Mouse (Mus musculus) MEL (cell line): ENCODE results near the gene Nanp.

ENCODE experiments used
- CHD1 ChIP-seq: IDR thresholded peaks from 2 replicates; pipeline ENCODE4 v1.6.1; 2012; ENCODE audit warnings: low read depth, mild to moderate bottlenecking, inconsistent platforms, low read length, improper control_type of control experiment
- CTCF ChIP-seq, 3 experiments: IDR thresholded peaks in 2 of 3; conservative IDR thresholded peaks in 1 of 3; 2 replicates each; pipeline ENCODE4 v1.5.1; 2011 to 2012; ENCODE audit warnings: low read length in 3 of 3, low read depth in 2 of 3, mild to moderate bottlenecking in 2 of 3, improper control_type of control experiment in 1 of 3, inconsistent platforms in 1 of 3, mixed read lengths in 1 of 3, moderate library complexity in 1 of 3; ENCODE audit not compliant: control insufficient read depth in 1 of 3, insufficient read depth in 1 of 3, poor library complexity in 1 of 3, severe bottlenecking in 1 of 3
- GABPA ChIP-seq: IDR thresholded peaks from 2 replicates; pipeline ENCODE4 v1.6.1; 2012; ENCODE audit warnings: low read depth, mild to moderate bottlenecking, inconsistent platforms, low read length, improper control_type of control experiment, moderate library complexity
- GATA1 ChIP-seq: IDR thresholded peaks from 2 replicates; pipeline ENCODE4 v1.6.1; 2011; ENCODE audit warnings: low read depth, low read length, improper control_type of control experiment
- RAD21 ChIP-seq: IDR thresholded peaks from 2 replicates; pipeline ENCODE4 v1.6.1; 2011; ENCODE audit warnings: mild to moderate bottlenecking, low read depth, low read length, improper control_type of control experiment
- SMC3 ChIP-seq: IDR thresholded peaks from 2 replicates; pipeline ENCODE4 v1.6.1; 2011; ENCODE audit warnings: low read depth, low read length, improper control_type of control experiment
- TAL1 ChIP-seq: IDR thresholded peaks from 2 replicates; pipeline ENCODE4 v1.6.1; 2012; ENCODE audit warnings: mild to moderate bottlenecking, inconsistent platforms, low read length, moderate library complexity, mixed read lengths
- TBP ChIP-seq: IDR thresholded peaks from 2 replicates; pipeline ENCODE4 v1.8.0; 2011; ENCODE audit warnings: low read depth, low read length, improper control_type of control experiment
- USF1 ChIP-seq: IDR thresholded peaks from 2 replicates; pipeline ENCODE4 v1.6.1; 2014; ENCODE audit warnings: low read depth, mild to moderate bottlenecking, inconsistent platforms, low read length, improper control_type of control experiment, moderate library complexity

GRCm38 (mm10) chr2:150995324-150995723, 43.9 kb downstream of the Nanp start:
- TF ChIP-seq TBP (no peak), SMC3 (no peak), RAD21 (no peak), GABPA (no peak), USF1 (no peak), CTCF (IDR thresholded peaks at IDR 0.05 in 2 of 3, conservative IDR thresholded peaks at IDR 0.05 in 1 of 3; ENCODE audit: control insufficient read depth in 1 of 3, insufficient read depth in 1 of 3, low read depth in 2 of 3, low read length in 3 of 3, poor library complexity in 1 of 3, severe bottlenecking in 1 of 3) (no peak), TAL1 (no peak), CHD1 (no peak), GATA1 (no peak)
